Mouse (Mus musculus) C2C12 (cell line): ENCODE measurements around the gene Hrc.

ENCODE experiments used
- CEBPB ChIP-seq: IDR thresholded peaks from one replicate; pipeline ENCODE4 v1.6.1; 2011; ENCODE audit warnings: low read depth, mild to moderate bottlenecking, control low read depth, moderate library complexity
- CTCF ChIP-seq: IDR thresholded peaks from one replicate; pipeline ENCODE4 v1.5.1; 2011; ENCODE audit not compliant: control insufficient read depth, insufficient read depth, insufficient read length
- MYOD1 ChIP-seq: IDR thresholded peaks from one replicate; pipeline ENCODE4 v1.6.1; 2011; ENCODE audit warnings: low read depth; ENCODE audit not compliant: control insufficient read depth, insufficient read length

DNA sequence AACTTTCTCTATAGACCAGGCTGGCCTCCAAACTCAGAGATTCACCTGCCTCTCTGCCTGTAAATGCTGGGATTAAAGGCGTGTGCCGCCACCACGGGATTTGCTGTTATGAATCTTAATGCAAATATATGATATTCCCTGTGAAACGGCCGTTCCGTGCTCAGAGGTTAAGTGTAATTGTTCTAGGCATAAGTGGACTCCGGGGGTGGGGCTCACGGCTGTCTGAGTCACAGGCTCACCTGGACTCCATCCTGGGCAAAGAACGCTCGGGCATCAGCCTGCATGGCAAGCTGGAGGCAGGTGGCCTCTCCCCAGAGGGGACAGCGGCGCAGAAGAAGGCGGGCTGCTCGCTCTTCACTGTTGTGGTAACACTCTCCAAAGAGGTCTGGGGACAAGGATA, 18.6 kb upstream of the Hrc start:
- TF ChIP-seq MYOD1, result no peak
- TF ChIP-seq CTCF, result no peak
- TF ChIP-seq CEBPB, result no peak
